Mouse (Mus musculus) megakaryocyte progenitor cell, adult 5-6 weeks (primary cell): Measurements from ENCODE around the gene Prss32. TPM values are rescaled to one million over a fixed set of nuclear protein-coding genes. Genes with fewer than 3 reads are reported as not detected.

Experiments
- total RNA-seq, 2 experiments: library from RNA; stranded (forward) in 1 of 2; stranded (reverse) in 1 of 2; fragments of 157-497, 149-512 nt in 1 of 2; fragments of 200-1000 nt in 1 of 2; gene quantifications; 2 replicates each; pipeline versions ENCODE4 v1.2.3 to v1.2.4; 2015 to 2017

The Prss32 gene
- total RNA-seq, 2 experiments from 2014 or later, result not detected

Other genes starting within 250 kb of the Prss32 start
- 0.37 TPM in 1 of 2 replicates, not detected in the other for gene Zfp13, start 244.4 kb upstream of the Prss32 start, total RNA-seq (2015)
- gene Zfp13, start 244.4 kb upstream of the Prss32 start, total RNA-seq (2017), result 0.92 and 1.3 TPM in 2 replicates
- gene Zscan10, start 243.0 kb upstream of the Prss32 start, total RNA-seq (2015), result not detected in 2 replicates
- not detected in 2 replicates for gene Zscan10, start 243.0 kb upstream of the Prss32 start, total RNA-seq (2017)
- 1.3 and 1.4 TPM in 2 replicates for gene Mmp25, start 198.6 kb upstream of the Prss32 start, total RNA-seq (2015)
- gene Mmp25, start 198.6 kb upstream of the Prss32 start, total RNA-seq (2017), result 0.42 and 1.4 TPM in 2 replicates
- gene Bicdl2, start 183.3 kb upstream of the Prss32 start, total RNA-seq (2015), result not detected in 2 replicates
- gene Bicdl2, start 183.3 kb upstream of the Prss32 start, total RNA-seq (2017), result not detected in 2 replicates
- 39.1 and 42.7 TPM in 2 replicates for gene Hcfc1r1, start 170.3 kb upstream of the Prss32 start, total RNA-seq (2015)
- 17.8 and 20.2 TPM in 2 replicates for gene Hcfc1r1, start 170.3 kb upstream of the Prss32 start, total RNA-seq (2017)
- gene Thoc6, start 170.0 kb upstream of the Prss32 start, total RNA-seq (2015), result 32.3 and 33.4 TPM in 2 replicates
- 45.7 and 51.2 TPM in 2 replicates for gene Thoc6, start 170.0 kb upstream of the Prss32 start, total RNA-seq (2017)
- gene Tnfrsf12a, start 166.4 kb upstream of the Prss32 start, total RNA-seq (2015), result 3.6 and 4.3 TPM in 2 replicates
- 5.9 and 7.9 TPM in 2 replicates for gene Tnfrsf12a, start 166.4 kb upstream of the Prss32 start, total RNA-seq (2017)
- gene Cldn6, start 164.6 kb upstream of the Prss32 start, total RNA-seq (2015), result not detected in 2 replicates
- gene Cldn6, start 164.6 kb upstream of the Prss32 start, total RNA-seq (2017), result not detected in 2 replicates
- not detected in 2 replicates for gene Cldn9, start 159.8 kb upstream of the Prss32 start, total RNA-seq (2015)
- not detected in 2 replicates for gene Cldn9, start 159.8 kb upstream of the Prss32 start, total RNA-seq (2017)
- not detected in 2 replicates for gene 1520401A03Rik, start 121.1 kb upstream of the Prss32 start, total RNA-seq (2015)
- gene 1520401A03Rik, start 121.1 kb upstream of the Prss32 start, total RNA-seq (2017), result not detected in 2 replicates
- 34.5 and 36.9 TPM in 2 replicates for gene Pkmyt1, start 117.5 kb upstream of the Prss32 start, total RNA-seq (2015)
- gene Pkmyt1, start 117.5 kb upstream of the Prss32 start, total RNA-seq (2017), result 17.3 and 20.5 TPM in 2 replicates
- 1.3 and 1.6 TPM in 2 replicates for gene Paqr4, start 103.0 kb upstream of the Prss32 start, total RNA-seq (2015)
- gene Paqr4, start 103.0 kb upstream of the Prss32 start, total RNA-seq (2017), result 1.9 and 2.4 TPM in 2 replicates
- 0.05 TPM in 1 of 2 replicates, not detected in the other for gene Kremen2, start 98.0 kb upstream of the Prss32 start, total RNA-seq (2015)
- not detected in 2 replicates for gene Kremen2, start 98.0 kb upstream of the Prss32 start, total RNA-seq (2017)
- gene Flywch1, start 72.3 kb upstream of the Prss32 start, total RNA-seq (2015), result 4.7 and 5.1 TPM in 2 replicates
- 9.9 and 10.6 TPM in 2 replicates for gene Flywch1, start 72.3 kb upstream of the Prss32 start, total RNA-seq (2017)
- gene Flywch2, start 57.8 kb upstream of the Prss32 start, total RNA-seq (2015), result 1.1 and 3.3 TPM in 2 replicates
- gene Flywch2, start 57.8 kb upstream of the Prss32 start, total RNA-seq (2017), result not detected in 2 replicates
- gene Srrm2, start 53.3 kb upstream of the Prss32 start, total RNA-seq (2015), result 298 and 382 TPM in 2 replicates
- 96.7 and 109 TPM in 2 replicates for gene Srrm2, start 53.3 kb upstream of the Prss32 start, total RNA-seq (2017)
- gene Elob, start 14.7 kb upstream of the Prss32 start, total RNA-seq (2015), result 262 and 312 TPM in 2 replicates
- gene Elob, start 14.7 kb upstream of the Prss32 start, total RNA-seq (2017), result 108 and 112 TPM in 2 replicates
- not detected in 2 replicates for gene Prss33, start 7.8 kb upstream of the Prss32 start, total RNA-seq (2015)
- gene Prss33, start 7.8 kb upstream of the Prss32 start, total RNA-seq (2017), result not detected in 2 replicates
- 0.35 TPM in 1 of 2 replicates, not detected in the other for gene Prss41, start 317 bp downstream of the Prss32 start, total RNA-seq (2015)
- not detected in 2 replicates for gene Prss41, start 317 bp downstream of the Prss32 start, total RNA-seq (2017)
- not detected in 2 replicates for gene Prss21, start 24.2 kb downstream of the Prss32 start, total RNA-seq (2015)
- gene Prss21, start 24.2 kb downstream of the Prss32 start, total RNA-seq (2017), result not detected in 2 replicates
- not detected in 2 replicates for gene Dcpp1, start 37.0 kb downstream of the Prss32 start, total RNA-seq (2015)
- gene Dcpp1, start 37.0 kb downstream of the Prss32 start, total RNA-seq (2017), result not detected in 2 replicates
- not detected in 2 replicates for gene Dcpp2, start 37.0 kb downstream of the Prss32 start, total RNA-seq (2015)
- not detected in 2 replicates for gene Dcpp2, start 37.0 kb downstream of the Prss32 start, total RNA-seq (2017)
- gene Dcpp3, start 73.6 kb downstream of the Prss32 start, total RNA-seq (2015), result not detected in 2 replicates
- gene Dcpp3, start 73.6 kb downstream of the Prss32 start, total RNA-seq (2017), result not detected in 2 replicates
- not detected in 2 replicates for gene Sbp, start 97.8 kb downstream of the Prss32 start, total RNA-seq (2015)
- not detected in 2 replicates for gene Sbp, start 97.8 kb downstream of the Prss32 start, total RNA-seq (2017)
- not detected in 2 replicates for gene Sbpl, start 111.4 kb downstream of the Prss32 start, total RNA-seq (2015)
- gene Sbpl, start 111.4 kb downstream of the Prss32 start, total RNA-seq (2017), result not detected in 2 replicates
- 0.22 and 0.27 TPM in 2 replicates for gene Prss30, start 136.7 kb downstream of the Prss32 start, total RNA-seq (2015)
- gene Prss30, start 136.7 kb downstream of the Prss32 start, total RNA-seq (2017), result not detected in 2 replicates
- gene Prss22, start 154.2 kb downstream of the Prss32 start, total RNA-seq (2015), result not detected in 2 replicates
- not detected in 2 replicates for gene Prss22, start 154.2 kb downstream of the Prss32 start, total RNA-seq (2017)
- not detected in 2 replicates for gene Prss27, start 194.3 kb downstream of the Prss32 start, total RNA-seq (2015)
- gene Prss27, start 194.3 kb downstream of the Prss32 start, total RNA-seq (2017), result not detected in 2 replicates
- gene Kctd5, start 229.6 kb downstream of the Prss32 start, total RNA-seq (2015), result 15.5 and 17.1 TPM in 2 replicates
- 19.5 and 21.0 TPM in 2 replicates for gene Kctd5, start 229.6 kb downstream of the Prss32 start, total RNA-seq (2017)